Mouse (Mus musculus) cerebellum, adult 2 months (tissue): ENCODE data around the gene Elfn1.

ENCODE experiments used
- CTCF ChIP-seq: fragments of 200-500 bp; IDR thresholded peaks from 2 replicates; pipeline ENCODE4 v1.5.1; 2011; ENCODE audit warnings: low read depth, mild to moderate bottlenecking, control low read depth, low read length, moderate library complexity, borderline replicate concordance; ENCODE audit not compliant: insufficient read depth
- POLR2A ChIP-seq: fragments of 200-500 bp; IDR thresholded peaks from 2 replicates; pipeline ENCODE4 v1.6.1; 2011; ENCODE audit warnings: low read length, control low read depth, borderline replicate concordance; ENCODE audit not compliant: insufficient read depth

GRCm38 (mm10) chr5:139889370-139889769 lies 18.4 kb upstream of the Elfn1 start:
- TF ChIP-seq POLR2A (no peak), CTCF (no peak)
